Mouse (Mus musculus): ENCODE results near the gene Msrb2. TPM values are rescaled to one million over a fixed set of nuclear protein-coding genes. Genes with fewer than 3 reads are reported as not detected.

Gene Msrb2
- polyA plus RNA-seq, 1 experiment from 2014 or later = 9.6 TPM

DNA sequence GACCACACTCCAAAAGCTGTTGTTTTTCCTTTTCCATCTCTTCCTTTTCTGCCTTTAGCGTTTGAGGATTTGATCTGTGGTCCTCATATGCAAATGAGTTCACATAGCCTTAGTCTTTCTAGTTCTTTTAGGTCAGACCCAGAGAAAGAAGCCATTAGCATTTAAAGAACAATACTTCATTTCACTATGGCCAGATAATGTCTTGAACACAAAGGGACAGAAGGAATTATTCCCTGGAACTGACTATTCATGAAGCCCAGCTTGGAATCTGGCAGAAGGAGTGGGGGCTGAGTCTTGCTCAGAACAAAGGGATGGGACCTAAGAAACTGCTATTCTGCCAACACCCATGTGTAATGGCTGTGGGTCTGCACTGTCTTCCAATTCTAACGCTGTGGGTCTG, 21.6 kb downstream of the Msrb2 start:
- H3K27ac ChIP-seq (replicated peaks) = no peak overlapping the region
- H3K4me1 ChIP-seq (replicated peaks) = no peaks in the 10 kb centered on the region
- H3K9me3 ChIP-seq = no peaks in the 10 kb centered on the region
- no peaks in the 10 kb centered on the region for H3K27me3 ChIP-seq
- no peak overlapping the region for H3K4me3 ChIP-seq
- 21% methylated on average over 2 of the region's 2 CpGs for WGBS
- no peaks in the 10 kb centered on the region for H3K36me3 ChIP-seq
- ATAC-seq (ENCODE audit: low FRiP score, low read depth) = no peak
- no peak overlapping the region for H3K4me2 ChIP-seq
- H3K9ac ChIP-seq = no peak overlapping the region

DNA sequence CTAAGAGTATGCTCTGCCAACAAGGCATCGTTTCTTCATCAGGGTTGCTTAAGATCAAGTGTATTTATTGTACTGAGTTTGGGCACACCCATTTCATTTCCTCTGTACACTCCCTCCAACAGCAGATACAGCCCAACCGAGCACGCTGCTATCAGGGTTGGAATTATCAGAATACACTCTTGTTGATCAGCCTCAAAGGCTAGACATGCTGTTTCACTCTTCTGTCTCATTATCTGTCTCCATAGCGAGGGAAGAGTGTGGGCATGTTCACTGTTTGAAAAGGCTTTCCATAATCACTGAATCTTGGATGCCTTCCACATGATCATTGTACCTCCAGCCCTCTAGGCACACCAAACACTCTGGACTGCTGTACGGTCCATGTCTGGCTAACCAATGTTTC, 34.2 kb downstream of the Msrb2 start:
- H3K4me1 ChIP-seq (replicated peaks) = no peaks in the 10 kb centered on the region
- no peaks in the 10 kb centered on the region for H3K27me3 ChIP-seq
- ATAC-seq (ENCODE audit: low FRiP score, low read depth) = no peak
- 75% methylated on average over 5 of the region's 5 CpGs for WGBS
- no peak overlapping the region for H3K27ac ChIP-seq (replicated peaks)
- H3K36me3 ChIP-seq = no peaks in the 10 kb centered on the region
- H3K4me2 ChIP-seq = no peak overlapping the region
- H3K9me3 ChIP-seq = no peaks in the 10 kb centered on the region
- no peak overlapping the region for H3K4me3 ChIP-seq
- no peak overlapping the region for H3K9ac ChIP-seq

DNA sequence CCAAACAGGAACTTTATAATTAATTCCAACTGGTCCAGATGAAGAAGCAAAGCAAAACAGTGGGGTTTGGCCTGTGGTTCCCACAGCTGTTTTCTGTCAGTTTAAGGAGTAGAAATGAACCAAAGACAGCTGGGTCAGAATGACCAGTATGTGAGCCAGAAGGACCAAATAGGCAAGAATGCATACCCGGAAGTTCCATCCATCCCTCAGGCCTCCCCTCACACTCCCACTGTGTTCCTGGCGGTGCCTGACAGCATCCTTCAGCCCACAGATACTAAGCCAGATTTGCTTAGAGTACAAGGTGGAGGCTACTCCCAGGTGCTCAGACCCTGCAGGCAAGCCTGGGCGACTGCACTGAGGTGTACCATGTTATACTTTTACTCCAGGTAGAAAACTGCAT, 35.3 kb downstream of the Msrb2 start:
- Histone ChIP-seq H3K27ac (replicated peaks) (no peak overlapping the region), H3K4me1 (replicated peaks) (no peaks in the 10 kb centered on the region), H3K36me3 (no peaks in the 10 kb centered on the region), H3K27me3 (no peaks in the 10 kb centered on the region), H3K4me3 (no peak overlapping the region), H3K9me3 (no peaks in the 10 kb centered on the region), H3K4me2 (no peak overlapping the region), H3K9ac (no peak overlapping the region)
- ATAC-seq (ENCODE audit: low FRiP score, low read depth) = no peak
- 71% methylated on average over 3 of the region's 3 CpGs for WGBS

DNA sequence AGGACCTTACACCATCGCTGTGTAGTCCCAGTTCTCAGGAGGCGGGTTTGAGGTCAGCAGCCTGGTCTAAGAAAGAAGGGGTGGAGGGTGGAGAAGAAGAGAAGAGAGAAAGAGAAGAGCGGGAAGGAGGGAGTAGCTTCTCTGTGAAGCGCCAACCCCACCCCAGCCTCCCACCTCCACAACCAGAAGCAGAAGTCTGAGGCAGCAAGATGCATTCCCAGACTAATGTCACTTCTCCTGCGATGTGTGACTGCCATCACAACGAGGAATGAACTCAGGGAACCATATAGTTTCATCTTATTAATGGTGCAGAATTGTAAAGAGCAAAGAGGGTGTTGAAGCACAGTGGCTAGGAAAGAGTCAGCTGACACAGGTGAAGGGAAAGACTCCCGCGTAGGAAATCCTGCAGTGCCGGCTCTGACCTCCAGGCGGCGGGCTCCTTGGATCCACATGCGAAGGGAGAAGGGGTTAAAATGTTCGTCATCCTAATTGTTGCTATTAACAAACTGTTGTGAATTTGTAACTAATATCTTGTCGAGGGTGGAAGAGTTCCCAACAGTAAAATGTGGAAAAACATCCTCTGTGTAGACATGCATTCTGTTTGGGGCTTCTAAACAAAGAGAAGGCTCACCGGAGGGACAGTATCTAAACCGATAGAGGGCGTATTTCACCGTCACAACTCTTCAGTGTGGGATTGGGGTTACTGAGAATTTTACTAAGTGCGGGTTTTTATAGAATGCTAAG, 43.2 kb downstream of the Msrb2 start:
- Histone ChIP-seq H3K4me3 (peak overlapping the region; percentile 36), H3K36me3 (no peaks in the 10 kb centered on the region), H3K9ac (peak overlapping the region; percentile 31), H3K27ac (replicated peaks) (no peak overlapping the region), H3K4me2 (peak overlapping the region; percentile 59), H3K27me3 (peaks cover 5% of the 10 kb centered on the region; the same call in 1 of the 2 replicates), H3K9me3 (no peaks in the 10 kb centered on the region), H3K4me1 (replicated peaks) (0 out of 2 replicates have a peak, but pooled peaks cover 4% of the 10 kb centered on the region)
- ATAC-seq (ENCODE audit: low FRiP score, low read depth) = peak; percentile 65
- WGBS = 20% methylated on average over 19 of the region's 19 CpGs

DNA sequence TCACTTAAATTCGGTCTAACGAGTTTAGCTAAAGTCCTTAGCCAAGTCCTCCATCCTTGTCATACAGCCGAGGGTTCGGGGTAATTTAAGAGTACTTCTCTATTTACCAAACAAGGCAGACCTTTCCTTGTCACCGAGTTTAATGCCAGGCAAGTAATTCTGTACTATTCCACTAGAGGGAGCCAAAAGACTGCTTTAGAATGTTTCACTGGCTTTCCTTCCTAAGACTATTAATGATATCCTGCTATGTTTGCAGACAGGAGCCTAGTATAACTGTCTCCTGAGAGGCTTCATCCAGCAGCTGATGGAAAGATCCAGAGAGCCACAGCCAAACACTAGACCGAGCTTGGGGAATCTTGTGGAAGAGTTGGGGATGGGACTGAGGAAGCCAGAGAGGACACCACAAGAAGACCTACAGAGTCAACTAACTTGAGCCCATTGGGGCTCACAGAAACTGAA, 43.9 kb downstream of the Msrb2 start:
- Histone ChIP-seq H3K9me3 (no peaks in the 10 kb centered on the region), H3K4me1 (replicated peaks) (0 out of 2 replicates have a peak, but pooled peaks cover 4% of the 10 kb centered on the region), H3K4me2 (peak overlapping the region; percentile 59), H3K27ac (replicated peaks) (no peak overlapping the region), H3K36me3 (no peaks in the 10 kb centered on the region), H3K27me3 (peaks cover 5% of the 10 kb centered on the region; the same call in 1 of the 2 replicates), H3K4me3 (peak overlapping the region; percentile 36), H3K9ac (peak overlapping the region; percentile 31)
- peak; percentile 65 for ATAC-seq (ENCODE audit: low FRiP score, low read depth)
- WGBS = 2% methylated on average over 6 of the region's 6 CpGs

DNA sequence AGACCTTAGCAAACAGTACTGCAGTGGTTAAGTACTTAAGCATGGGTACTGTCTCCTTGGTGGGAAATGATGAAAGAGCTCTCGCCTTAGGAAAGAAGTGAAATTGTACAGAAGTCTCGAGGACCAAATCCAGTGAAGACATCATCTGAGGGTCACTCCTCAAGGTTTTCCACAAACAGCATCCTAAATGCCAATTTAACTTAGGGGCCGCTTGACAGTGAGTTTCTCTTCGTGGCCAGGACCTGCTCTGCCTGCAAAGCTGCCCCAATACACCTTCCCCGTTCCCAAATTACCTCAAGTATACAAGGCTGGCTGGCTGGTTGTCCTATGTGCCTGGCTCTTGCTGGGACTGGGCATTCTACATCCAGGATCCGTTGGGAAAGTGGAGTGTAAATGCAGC, 44.8 kb downstream of the Msrb2 start:
- Histone ChIP-seq H3K4me2 (no peak overlapping the region), H3K27ac (replicated peaks) (no peak overlapping the region), H3K4me3 (no peak overlapping the region), H3K36me3 (no peaks in the 10 kb centered on the region), H3K27me3 (peaks cover 5% of the 10 kb centered on the region; the same call in 1 of the 2 replicates), H3K9ac (no peak overlapping the region), H3K9me3 (no peaks in the 10 kb centered on the region), H3K4me1 (replicated peaks) (0 out of 2 replicates have a peak, but pooled peaks cover 4% of the 10 kb centered on the region)
- no peak for ATAC-seq (ENCODE audit: low FRiP score, low read depth)
- WGBS = 78% methylated on average over 6 of the region's 6 CpGs

DNA sequence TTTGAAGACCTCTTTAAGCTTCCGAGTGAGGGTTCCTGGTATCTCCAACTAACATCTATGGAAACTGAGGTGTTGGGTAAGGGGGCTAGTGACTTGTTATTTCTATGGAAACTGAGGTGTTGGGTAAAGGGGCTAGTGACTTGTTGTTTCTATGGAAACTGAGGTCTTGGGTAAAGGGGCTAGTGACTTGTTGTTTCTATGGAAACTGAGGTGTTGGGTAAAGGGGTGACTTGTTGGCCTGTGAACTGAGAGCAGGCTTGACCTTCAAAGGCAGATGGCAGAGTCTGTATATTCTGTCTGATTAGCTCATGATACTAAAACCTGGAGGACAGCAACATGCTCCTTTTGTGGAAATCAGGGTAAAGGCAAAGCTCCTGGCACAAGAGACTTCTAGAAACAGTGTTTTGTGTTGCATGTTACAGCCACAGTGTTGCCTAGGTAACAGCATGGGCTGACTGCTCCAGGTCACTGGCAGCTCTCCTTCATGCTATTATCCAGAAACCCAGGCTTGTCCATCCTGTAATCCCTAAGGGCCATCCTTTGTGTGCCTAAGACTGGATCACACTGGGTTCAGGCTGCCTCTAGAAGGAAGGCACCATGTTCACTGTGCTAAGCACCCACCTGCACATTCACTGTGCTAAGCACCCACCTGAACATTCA, 48.6 kb downstream of the Msrb2 start:
- no peak overlapping the region for H3K4me3 ChIP-seq
- H3K27ac ChIP-seq (replicated peaks) = no peak overlapping the region
- H3K4me1 ChIP-seq (replicated peaks) = 0 out of 2 replicates have a peak, but pooled peaks cover 1% of the 10 kb centered on the region
- H3K9me3 ChIP-seq = no peaks in the 10 kb centered on the region
- peaks cover 26% of the 10 kb centered on the region for H3K27me3 ChIP-seq
- ATAC-seq (ENCODE audit: low FRiP score, low read depth) = 0 out of 2 replicates have a peak, but pooled peaks have one; percentile 42
- H3K9ac ChIP-seq = no peak overlapping the region
- 85% methylated on average over 1 of the region's 1 CpGs for WGBS
- H3K36me3 ChIP-seq = no peaks in the 10 kb centered on the region
- no peak overlapping the region for H3K4me2 ChIP-seq

DNA sequence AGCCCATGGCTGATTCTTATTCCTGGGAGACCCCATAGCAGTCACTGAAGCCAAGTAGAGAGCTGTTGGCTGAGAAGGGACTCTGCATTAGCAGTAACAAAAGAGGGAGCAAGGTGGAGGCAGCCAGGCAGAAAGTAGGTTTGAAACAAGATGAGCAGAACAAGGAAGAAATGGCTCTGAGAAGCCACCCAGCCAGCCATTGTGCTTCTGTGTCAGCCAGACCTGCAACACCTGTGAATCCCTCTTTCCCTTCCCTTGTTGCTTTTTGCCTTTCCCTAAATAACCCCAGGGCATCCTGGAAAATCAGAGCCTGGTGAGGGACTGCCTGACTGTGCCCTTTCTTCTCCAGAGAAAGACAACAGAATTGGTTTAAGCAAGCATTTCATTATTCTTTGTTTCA, 51.0 kb downstream of the Msrb2 start:
- Histone ChIP-seq H3K36me3 (no peaks in the 10 kb centered on the region), H3K9me3 (no peaks in the 10 kb centered on the region), H3K27me3 (peaks cover 40% of the 10 kb centered on the region), H3K9ac (no peak overlapping the region), H3K4me3 (no peak overlapping the region), H3K4me1 (replicated peaks) (no peaks in the 10 kb centered on the region), H3K4me2 (no peak overlapping the region), H3K27ac (replicated peaks) (no peak overlapping the region)
- ATAC-seq (ENCODE audit: low FRiP score, low read depth) = no peak

DNA sequence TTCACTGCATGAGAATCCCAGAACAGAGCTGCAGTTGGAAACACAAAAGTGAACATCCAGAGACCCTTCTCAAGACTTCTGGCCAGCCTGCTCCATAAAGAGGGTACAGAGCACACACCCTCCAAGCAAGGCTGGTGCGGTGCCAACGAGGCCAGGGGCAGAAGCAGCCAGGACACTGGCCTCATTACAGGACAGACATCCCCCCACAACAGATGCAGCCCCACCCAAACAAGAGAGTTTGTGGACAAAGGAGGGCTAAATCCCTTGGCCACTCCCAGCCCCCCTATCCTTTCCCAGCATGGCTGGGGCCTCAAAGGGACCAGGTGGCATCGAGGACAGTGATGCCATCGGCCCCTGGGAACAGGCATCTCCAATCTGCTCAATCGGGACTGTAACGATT, 51.8 kb downstream of the Msrb2 start:
- Histone ChIP-seq H3K36me3 (no peaks in the 10 kb centered on the region), H3K9ac (no peak overlapping the region), H3K9me3 (no peaks in the 10 kb centered on the region), H3K27ac (replicated peaks) (no peak overlapping the region), H3K27me3 (peaks cover 47% of the 10 kb centered on the region), H3K4me3 (no peak overlapping the region), H3K4me2 (no peak overlapping the region), H3K4me1 (replicated peaks) (no peaks in the 10 kb centered on the region)
- 53% methylated on average over 6 of the region's 6 CpGs for WGBS
- no peak; the same call in 1 of the 2 replicates for ATAC-seq (ENCODE audit: low FRiP score, low read depth)

DNA sequence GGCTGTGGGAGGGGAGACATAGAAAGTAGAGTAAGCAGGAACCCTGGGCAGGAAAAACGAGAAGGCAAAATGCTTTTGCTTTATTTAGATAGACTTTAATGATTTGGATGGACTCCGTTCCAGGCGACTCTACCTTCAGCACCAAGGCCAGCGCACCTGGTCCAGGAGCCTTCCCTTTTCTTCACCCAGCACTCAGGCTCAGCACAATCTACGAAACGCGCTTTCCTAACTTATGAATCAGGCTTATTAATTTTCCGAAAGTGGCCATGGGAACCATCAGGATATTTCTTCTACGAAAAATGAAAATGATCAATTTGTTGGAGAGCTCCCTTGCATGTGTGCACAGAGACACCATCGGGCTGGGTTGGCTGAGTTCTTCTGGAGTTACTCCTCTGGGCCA, 57.8 kb downstream of the Msrb2 start:
- H3K27ac ChIP-seq (replicated peaks) = no peak overlapping the region
- no peaks in the 10 kb centered on the region for H3K9me3 ChIP-seq
- H3K4me3 ChIP-seq = no peak overlapping the region
- no peaks in the 10 kb centered on the region for H3K36me3 ChIP-seq
- no peak for ATAC-seq (ENCODE audit: low FRiP score, low read depth)
- peaks cover 87% of the 10 kb centered on the region for H3K27me3 ChIP-seq
- H3K4me2 ChIP-seq = no peak overlapping the region
- H3K9ac ChIP-seq = no peak overlapping the region
- peaks cover 25% of the 10 kb centered on the region for H3K4me1 ChIP-seq (replicated peaks)
- 11% methylated on average over 10 of the region's 10 CpGs for WGBS

DNA sequence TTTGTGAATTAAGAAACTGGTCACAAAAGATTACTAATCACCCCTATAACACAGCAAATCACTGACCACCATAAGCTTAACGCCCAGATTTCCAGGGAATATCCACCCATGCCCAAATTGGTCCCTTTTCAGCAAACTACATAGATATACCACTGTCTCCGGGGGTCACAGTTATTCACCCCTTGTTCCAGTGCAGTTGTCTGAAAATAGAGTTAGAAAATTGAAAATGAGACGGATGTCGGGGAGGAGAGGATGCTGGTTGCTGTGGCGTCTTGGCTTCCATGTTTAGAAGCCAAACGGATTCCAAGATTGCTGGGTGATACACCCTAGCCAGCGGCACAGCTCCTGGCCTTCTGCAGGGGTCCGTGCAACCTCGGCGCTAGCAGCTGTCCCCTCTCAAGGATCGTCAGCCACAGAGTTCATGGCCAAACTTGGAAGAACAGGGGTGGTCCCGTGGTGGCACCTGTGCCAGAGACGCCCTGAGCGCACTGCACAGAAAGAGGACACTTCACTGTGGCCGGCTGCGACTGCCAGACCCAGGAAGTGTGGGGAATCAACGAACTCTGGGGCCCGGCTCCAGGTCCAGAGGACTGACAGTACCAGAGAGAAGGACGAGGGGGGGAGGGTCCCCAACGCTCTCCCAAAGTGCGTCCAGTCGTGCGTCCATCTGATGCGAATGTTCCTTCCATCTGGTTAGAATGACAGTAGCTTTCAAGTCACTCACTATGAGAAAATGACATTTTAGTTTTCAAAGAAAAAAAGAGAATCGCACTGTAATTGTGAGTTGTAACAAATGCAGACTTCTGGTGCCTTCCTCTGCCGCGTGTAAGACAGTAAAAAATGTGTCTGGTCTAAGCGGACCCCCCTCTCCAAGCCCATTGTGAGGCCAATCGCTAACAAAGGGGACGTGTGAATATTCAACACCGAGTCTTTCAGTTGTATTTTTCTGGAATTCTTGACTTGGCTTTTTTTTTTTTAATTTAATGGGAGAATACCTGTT, 58.8 kb downstream of the Msrb2 start:
- H3K9me3 ChIP-seq = no peaks in the 10 kb centered on the region
- peak overlapping the region; percentile 28; the same call in 1 of the 2 replicates for H3K4me3 ChIP-seq
- no peak overlapping the region for H3K27ac ChIP-seq (replicated peaks)
- peaks cover 25% of the 10 kb centered on the region for H3K4me1 ChIP-seq (replicated peaks)
- no peak overlapping the region for H3K9ac ChIP-seq
- WGBS = 2% methylated on average over 31 of the region's 31 CpGs
- peak overlapping the region; percentile 49 for H3K4me2 ChIP-seq
- H3K27me3 ChIP-seq = peaks cover 88% of the 10 kb centered on the region
- no peaks in the 10 kb centered on the region for H3K36me3 ChIP-seq
- ATAC-seq (ENCODE audit: low FRiP score, low read depth) = no peak
